Comparison of ENCODE assay signal across 32 mouse cellular contexts in genomic region chr11:90460458-90460857, GRCm38 (mm10).
"Had no signal": no experiment of that assay in that cellular context is flagged by ENCODE, and none has a peak within 500 bp of the region (broad histone marks: within the 10 kb centered on the region; RNA-seq: fewer than 3 reads in every experiment).

No protein-coding gene starts in this region.

- H3K9ac ChIP-seq: limb, embryonic 12.5 days; limb, embryonic 13.5 days; limb, embryonic 15.5 days; liver, embryonic 12.5 days; liver, embryonic 13.5 days; liver, embryonic 14.5 days; liver, embryonic 15.5 days; liver, postnatal 0 days; lung, embryonic 14.5 days; lung, embryonic 15.5 days; midbrain, embryonic 12.5 days; midbrain, embryonic 13.5 days; midbrain, embryonic 15.5 days; neural tube, embryonic 12.5 days had no signal

- H3K4me3 ChIP-seq: limb, embryonic 10.5 days; limb, embryonic 12.5 days; limb, embryonic 13.5 days; limb, embryonic 15.5 days; liver, embryonic 12.5 days; liver, embryonic 13.5 days; liver, embryonic 15.5 days; lung, embryonic 15.5 days; megakaryocyte, embryonic 14.5 days; midbrain, embryonic 10.5 days; midbrain, embryonic 12.5 days; midbrain, embryonic 13.5 days; midbrain, embryonic 15.5 days; myocyte; neural tube, embryonic 12.5 days had no signal

- H3K36me3 ChIP-seq: limb, embryonic 10.5 days; limb, embryonic 12.5 days; limb, embryonic 13.5 days; limb, embryonic 15.5 days; liver, embryonic 12.5 days; liver, embryonic 13.5 days; liver, embryonic 15.5 days; lung, embryonic 15.5 days; midbrain, embryonic 10.5 days; midbrain, embryonic 12.5 days; midbrain, embryonic 13.5 days; midbrain, embryonic 15.5 days; neural tube, embryonic 12.5 days had no signal

- H3K27me3 ChIP-seq: limb, embryonic 12.5 days; limb, embryonic 13.5 days; limb, embryonic 15.5 days; liver, embryonic 12.5 days; liver, embryonic 13.5 days; liver, embryonic 15.5 days; lung, embryonic 15.5 days; midbrain, embryonic 12.5 days; midbrain, embryonic 13.5 days; midbrain, embryonic 15.5 days; neural tube, embryonic 12.5 days had no signal

- H3K9me3 ChIP-seq: limb, embryonic 10.5 days; limb, embryonic 12.5 days; limb, embryonic 13.5 days; limb, embryonic 15.5 days; liver, embryonic 12.5 days; liver, embryonic 13.5 days; liver, embryonic 15.5 days; lung, embryonic 15.5 days; megakaryocyte, embryonic 14.5 days; midbrain, embryonic 10.5 days; midbrain, embryonic 12.5 days; midbrain, embryonic 13.5 days; midbrain, embryonic 15.5 days; neural tube, embryonic 12.5 days had no signal

- H3K27ac ChIP-seq: limb, embryonic 10.5 days; limb, embryonic 12.5 days; limb, embryonic 13.5 days; limb, embryonic 15.5 days; liver, embryonic 12.5 days; liver, embryonic 13.5 days; liver, embryonic 14.5 days; liver, embryonic 15.5 days; lung, embryonic 15.5 days; macrophage; midbrain, embryonic 10.5 days; midbrain, embryonic 12.5 days; midbrain, embryonic 13.5 days; midbrain, embryonic 15.5 days; neural tube, embryonic 12.5 days had no signal

- H3K4me1 ChIP-seq: limb, embryonic 10.5 days; limb, embryonic 12.5 days; limb, embryonic 13.5 days; limb, embryonic 15.5 days; liver, embryonic 12.5 days; liver, embryonic 13.5 days; liver, embryonic 15.5 days; lung, embryonic 15.5 days; megakaryocyte, embryonic 14.5 days; midbrain, embryonic 10.5 days; midbrain, embryonic 15.5 days; neural tube, embryonic 12.5 days had no signal

- ATAC-seq: liver, embryonic 12.5 days; liver, postnatal 0 days; lung, postnatal 0 days; midbrain, embryonic 13.5 days; midbrain, embryonic 15.5 days; midbrain, embryonic 16.5 days had no signal

- DNase-seq: left cerebral cortex, postnatal 4 days; liver; liver, embryonic 13.5 days; liver, postnatal 0 days; lung, adult 18-20 months; lung, adult 2 months; lung, embryonic 14.5 days; lung, postnatal 10 days; lung, postnatal 14 days; lung, postnatal 36 days; lung, postnatal 4 days; midbrain, embryonic 14.5 days had no signal

- H3K4me2 ChIP-seq: limb, embryonic 12.5 days; limb, embryonic 13.5 days; limb, embryonic 15.5 days; liver, embryonic 11.5 days; liver, embryonic 12.5 days; liver, embryonic 13.5 days; liver, embryonic 15.5 days; lung, embryonic 14.5 days; lung, embryonic 15.5 days; midbrain, embryonic 11.5 days; midbrain, embryonic 12.5 days; midbrain, embryonic 13.5 days; midbrain, embryonic 15.5 days; neural tube, embryonic 12.5 days had no signal
